In genomic region chr1:88237311-88237710, GRCm38 (mm10) we compare ENCODE assay signal across 22 mouse cellular contexts. TPM values are rescaled to one million over a fixed set of nuclear protein-coding genes. Genes with fewer than 3 reads are reported as not detected.
"Had no signal": no experiment of that assay in that cellular context is flagged by ENCODE, and none has a peak within 500 bp of the region (broad histone marks: within the 10 kb centered on the region; RNA-seq: fewer than 3 reads in every experiment).

No protein-coding gene starts in this region.

- H3K36me3 ChIP-seq: limb, embryonic 12.5 days; midbrain, embryonic 15.5 days; neural tube, embryonic 12.5 days had no signal

- H3K9ac ChIP-seq: limb, embryonic 12.5 days; liver, embryonic 14.5 days; lung, embryonic 14.5 days; midbrain, embryonic 15.5 days; neural tube, embryonic 12.5 days had no signal

- H3K4me3 ChIP-seq: layer of hippocampus, adult 2 months; left cerebral cortex, adult 2 months; limb, embryonic 12.5 days; midbrain, embryonic 15.5 days; neural tube, embryonic 12.5 days had no signal

- H3K27me3 ChIP-seq: limb, embryonic 12.5 days; midbrain, embryonic 15.5 days; neural tube, embryonic 12.5 days had no signal

- H3K4me1 ChIP-seq: limb, embryonic 12.5 days; megakaryocyte, embryonic 14.5 days; midbrain, embryonic 15.5 days; neural tube, embryonic 12.5 days had no signal

- H3K4me2 ChIP-seq: limb, embryonic 12.5 days; lung, embryonic 14.5 days; midbrain, embryonic 11.5 days; midbrain, embryonic 15.5 days; neural tube, embryonic 12.5 days had no signal

- ATAC-seq: hindbrain, embryonic 16.5 days; inflammation-experienced regulatory T-cells, adult 6 months; midbrain, embryonic 15.5 days had no signal

- DNase-seq: kidney, adult 8-10 months; kidney, postnatal 10 days; kidney, postnatal 4 days; liver; lung, embryonic 14.5 days; right cerebral cortex, postnatal 4 days; thymus, postnatal 4 days had no signal

- H3K27ac ChIP-seq: layer of hippocampus, adult 2 months; left cerebral cortex, adult 2 months; limb, embryonic 12.5 days; liver, embryonic 14.5 days; macrophage; midbrain, embryonic 15.5 days; neural tube, embryonic 12.5 days had no signal

RNA-seq across cellular contexts. Expression of gene Ugt1a1, which starts 25.6 kb away (rescaled TPM):
- total RNA-seq: layer of hippocampus, adult 2 months; layer of hippocampus, postnatal 25 days had no signal
- polyA plus RNA-seq: hindbrain, embryonic 16.5 days; inflammation-experienced regulatory T-cells, adult 6 months; limb, embryonic 12.5 days; lung, embryonic 14.5 days; macrophage; midbrain, embryonic 11.5 days; midbrain, embryonic 15.5 days; neural tube, embryonic 12.5 days had no signal

RNA-seq across cellular contexts. Expression of gene Dnajb3, which starts 31.7 kb away (rescaled TPM):
- total RNA-seq: monocyte, adult 5-6 weeks; neutrophil, adult 5-6 weeks had no signal
- polyA plus RNA-seq: macrophage had no signal

RNA-seq across cellular contexts. Expression of gene Ugt1a2, which starts 36.9 kb away (rescaled TPM):
- total RNA-seq: layer of hippocampus, adult 2 months; layer of hippocampus, postnatal 25 days; left cerebral cortex, adult 2 months; left cerebral cortex, postnatal 14 days had no signal
- polyA plus RNA-seq: hindbrain, embryonic 16.5 days; inflammation-experienced regulatory T-cells, adult 6 months; limb, embryonic 12.5 days; lung, embryonic 14.5 days; midbrain, embryonic 11.5 days; midbrain, embryonic 15.5 days; neural tube, embryonic 12.5 days had no signal
